Mouse (Mus musculus) B cell, adult (primary cell): ENCODE results near the gene Gbp5. TPM values are rescaled to one million over a fixed set of nuclear protein-coding genes. Genes with fewer than 3 reads are reported as not detected.

ENCODE experiments used
- total RNA-seq: library from RNA; stranded (reverse); gene quantifications from 4 replicates; pipeline ENCODE4 v1.2.4, GENCODE M21; 2023; ENCODE audit not compliant: inconsistent age

Gbp5 gene
- 27.5 to 31.3 TPM (median 28.7 TPM) in 4 replicates for total RNA-seq

GRCm38 (mm10) chr3:142493536-142494061, at the start of gene Gbp5:
Gene Gbp5 (plus strand): TSS chr3:142493978.

GRCm38 (mm10) chr3:142530087-142530953, 36.5 kb downstream of the Gbp5 start, which contains the start of gene Gbp7:
Gene Gbp7 (plus strand): TSS chr3:142530342.

GRCm38 (mm10) chr3:142559632-142560228, 66.0 kb downstream of the Gbp5 start, which contains the start of gene Gbp3:
Gene Gbp3 (plus strand): TSS chr3:142560026.

Other genes with a start within 250 kb of the Gbp5 start
- gene Pdlim5, start 98.3 kb upstream of the Gbp5 start, total RNA-seq, result 35.8 to 41.1 TPM (median 38.5 TPM) in 4 replicates
- 15.7 to 17.1 TPM (median 16.1 TPM) in 4 replicates for gene Gbp7, start 36.4 kb downstream of the Gbp5 start, total RNA-seq
- 48.2 to 57.4 TPM (median 50.4 TPM) in 4 replicates for gene Gbp3, start 66.0 kb downstream of the Gbp5 start, total RNA-seq
- not detected in 4 replicates for gene Gbp2b, start 100.9 kb downstream of the Gbp5 start, total RNA-seq
- gene Gbp2, start 126.6 kb downstream of the Gbp5 start, total RNA-seq, result 8.7 to 10.5 TPM (median 10.1 TPM) in 4 replicates
- gene Kyat3, start 207.1 kb downstream of the Gbp5 start, total RNA-seq, result 3.8 to 5.7 TPM (median 4.6 TPM) in 4 replicates